Mouse (Mus musculus): ENCODE measurements at regions not wholly inside any gene's neighbourhood (a gene's known extent, or its start where the extent isn't known, plus 50 kb on each side); places are given as distances from the start of the nearest gene placed in this dataset.
A peak's percentile ranks its signal among the peaks of the same experiment; 100 is the strongest.

DNA sequence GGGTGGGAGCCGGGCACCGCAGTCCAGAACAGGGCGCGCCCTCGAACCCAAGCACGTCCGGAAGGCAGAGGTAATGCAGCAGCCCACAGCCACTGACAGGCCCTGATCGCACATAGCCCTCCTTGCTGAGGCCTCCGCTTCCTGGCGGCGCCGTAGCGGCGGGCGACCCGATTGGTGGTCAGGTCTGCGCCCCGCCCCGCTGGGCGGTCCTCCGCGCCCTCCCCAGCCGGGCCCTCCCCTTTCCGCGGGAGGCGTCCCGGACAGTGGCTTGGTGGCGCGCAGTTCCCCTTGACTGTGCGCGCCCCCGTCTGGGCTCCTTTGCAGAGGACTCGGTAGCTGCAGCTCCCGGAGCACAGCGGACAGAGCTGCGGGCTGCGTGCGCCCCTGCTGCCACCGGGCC lies 375.5 kb upstream of the Asap2 start:
- peak; percentile 1 to 2 for DNase-seq
